Mouse (Mus musculus) kidney, adult 2 months (tissue): ENCODE results near the gene Shmt1.

Experiments used
- CTCF ChIP-seq: fragments of 200-500 bp; conservative IDR thresholded peaks from 2 replicates; pipeline ENCODE4 v1.5.1; 2011; ENCODE audit warnings: low read depth, mild to moderate bottlenecking, control low read depth, low read length, moderate library complexity, mixed read lengths; ENCODE audit not compliant: insufficient read depth, insufficient read length
- POLR2A ChIP-seq: fragments of 200-500 bp; IDR thresholded peaks from one replicate; pipeline ENCODE4 v1.6.1; 2011; ENCODE audit warnings: low read depth, low read length, control low read depth

DNA sequence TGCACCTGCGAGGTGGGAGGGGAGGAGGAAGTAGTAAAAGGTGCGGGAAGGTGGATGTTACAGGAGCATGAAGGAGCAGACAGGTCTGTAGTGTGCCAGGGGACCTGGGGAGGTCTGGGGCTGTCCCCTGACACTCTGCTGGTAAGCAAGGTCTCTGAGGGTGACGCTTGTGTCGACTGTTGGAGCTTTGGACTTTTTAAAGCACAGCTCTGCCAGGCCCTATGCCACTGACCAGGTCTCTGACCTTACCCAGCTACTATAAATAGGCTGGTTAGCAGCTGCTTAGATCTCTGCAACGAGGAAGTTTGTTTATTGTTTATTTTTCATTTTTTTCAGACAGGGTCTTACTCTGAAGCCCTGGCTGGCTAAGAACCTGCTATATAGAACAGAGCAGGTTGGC lies 33.9 kb upstream of the Shmt1 start:
- no peak for TF ChIP-seq POLR2A
- TF ChIP-seq CTCF = no peak
